Comparison of ENCODE assay signal across 8 mouse cellular contexts in the genomic region with DNA sequence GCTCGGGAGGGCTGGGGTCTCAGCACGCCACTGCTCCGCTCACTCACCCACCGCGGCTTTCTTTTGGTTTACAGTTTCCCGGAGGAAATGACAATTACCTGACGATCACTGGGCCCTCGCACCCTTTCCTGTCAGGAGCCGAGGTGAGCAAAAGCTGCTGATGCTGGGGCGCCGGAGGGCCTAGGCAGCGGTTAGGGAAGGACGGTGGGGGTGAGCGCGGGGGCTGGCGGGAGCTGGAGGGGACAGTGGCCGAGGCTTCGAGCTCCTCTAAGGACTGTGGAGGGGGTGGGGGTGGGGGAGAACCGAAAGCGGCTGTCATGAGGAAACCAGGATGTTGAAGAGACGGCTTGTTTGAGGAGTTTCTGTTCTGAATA. TPM values are rescaled to one million over a fixed set of nuclear protein-coding genes. Genes with fewer than 3 reads are reported as not detected.
DNase-seq lines count a peak whose midpoint lies in the region; ATAC-seq lines count a peak whose summit lies in the region.

No protein-coding gene starts in this region.

- H3K9me3 ChIP-seq in kidney, embryonic 15.5 days (replicated peaks): no peaks in the 10 kb centered on the region
- no peaks in the 10 kb centered on the region for H3K9me3 ChIP-seq in hindbrain, embryonic 16.5 days (ENCODE audit: control insufficient read depth, low read length)
- H3K9me3 ChIP-seq in midbrain, embryonic 16.5 days (replicated peaks; ENCODE audit: control insufficient read depth, low read length, poor library complexity, severe bottlenecking): no peaks in the 10 kb centered on the region

- peak overlapping the region; percentile 74 for H3K9ac ChIP-seq in kidney, embryonic 15.5 days
- peak overlapping the region; percentile 89 for H3K9ac ChIP-seq in hindbrain, embryonic 16.5 days (ENCODE audit: low read depth, low read length)
- H3K9ac ChIP-seq in midbrain, embryonic 16.5 days (ENCODE audit: low read depth, low read length): peak overlapping the region; percentile 85

- peak overlapping the region; percentile 83 for H3K4me3 ChIP-seq in kidney, embryonic 15.5 days (replicated peaks)
- peak overlapping the region; percentile 77 for H3K4me3 ChIP-seq in brown adipose tissue, adult 24 weeks (ENCODE audit: insufficient read depth, low read depth, low read length)
- H3K4me3 ChIP-seq in hindbrain, embryonic 16.5 days (ENCODE audit: low read length): peak overlapping the region; percentile 90
- H3K4me3 ChIP-seq in midbrain, embryonic 16.5 days (ENCODE audit: low read depth, low read length): peak overlapping the region; percentile 83

- no peaks in the 10 kb centered on the region for H3K27me3 ChIP-seq in kidney, embryonic 15.5 days
- no peaks in the 10 kb centered on the region for H3K27me3 ChIP-seq in hindbrain, embryonic 16.5 days (replicated peaks; ENCODE audit: control insufficient read depth, insufficient read depth, low read length)
- H3K27me3 ChIP-seq in midbrain, embryonic 16.5 days (ENCODE audit: control insufficient read depth, insufficient read depth, low read depth, low read length): no peaks in the 10 kb centered on the region

- no peak for DNase-seq in kidney, adult 18-20 months
- no peak for DNase-seq in right cerebral cortex, adult 2 months (ENCODE audit: low spot score in 2 of 2)
- no peak for DNase-seq in urinary bladder, postnatal 4 days (ENCODE audit: low spot score in 2 of 2)
- no peak for DNase-seq in gastrocnemius, postnatal 36 days

- H3K4me2 ChIP-seq in kidney, embryonic 15.5 days: peak overlapping the region; percentile 70
- peak overlapping the region; percentile 60 for H3K4me2 ChIP-seq in hindbrain, embryonic 16.5 days (ENCODE audit: low read length)
- H3K4me2 ChIP-seq in midbrain, embryonic 16.5 days (ENCODE audit: low read length): peak overlapping the region; percentile 72

- peaks cover 18% of the 10 kb centered on the region; the same call in 1 of the 2 replicates for H3K36me3 ChIP-seq in kidney, embryonic 15.5 days
- H3K36me3 ChIP-seq in hindbrain, embryonic 16.5 days (ENCODE audit: control insufficient read depth, insufficient read depth, low read length): peaks cover 8% of the 10 kb centered on the region; the same call in 1 of the 2 replicates
- no peaks in the 10 kb centered on the region; the same call in none of the 2 replicates for H3K36me3 ChIP-seq in midbrain, embryonic 16.5 days (ENCODE audit: control insufficient read depth, insufficient read depth, low read length)

- peak overlapping the region; percentile 89 for H3K27ac ChIP-seq in kidney, embryonic 15.5 days
- peak overlapping the region; percentile 64 for H3K27ac ChIP-seq in brown adipose tissue, adult 24 weeks (replicated peaks; ENCODE audit: low read depth, low read length)
- peak overlapping the region; percentile 84 for H3K27ac ChIP-seq in hindbrain, embryonic 16.5 days (ENCODE audit: low read depth, low read length)
- peak overlapping the region; percentile 85 for H3K27ac ChIP-seq in midbrain, embryonic 16.5 days (ENCODE audit: low read length)

- intact Hi-C loops in gastrocnemius, postnatal 36 days (cut with DNase I): loop anchor here (2.0 kb wide), 1 partner anchor 23 kb away; a partner anchor contains a TSS

- 2% methylated on average over 21 of the region's 21 CpGs for WGBS in kidney, embryonic 15.5 days
- WGBS in hindbrain, embryonic 16.5 days: 0% methylated on average over 21 of the region's 21 CpGs
- WGBS in midbrain, embryonic 16.5 days: 1% methylated on average over 20 of the region's 21 CpGs

- peak; percentile 47 for ATAC-seq in kidney, embryonic 15.5 days (replicated peaks; ENCODE audit: low FRiP score)
- ATAC-seq in hindbrain, embryonic 16.5 days: no peak
- no peak for ATAC-seq in midbrain, embryonic 16.5 days

- peaks cover 16% of the 10 kb centered on the region for H3K4me1 ChIP-seq in kidney, embryonic 15.5 days
- H3K4me1 ChIP-seq in brown adipose tissue, adult 24 weeks (ENCODE audit: control insufficient read depth, insufficient read depth, insufficient read length, low read length): no peaks in the 10 kb centered on the region
- H3K4me1 ChIP-seq in hindbrain, embryonic 16.5 days (ENCODE audit: control insufficient read depth, insufficient read depth, low read depth, low read length): peaks cover 10% of the 10 kb centered on the region
- H3K4me1 ChIP-seq in midbrain, embryonic 16.5 days (ENCODE audit: control insufficient read depth, insufficient read depth, low read length): peaks cover 13% of the 10 kb centered on the region

RNA-seq across cellular contexts. Expression of a gene that starts 0.4 kb away (rescaled TPM):
- 21.9 and 23.5 TPM in 2 replicates for polyA plus RNA-seq in kidney, embryonic 15.5 days (2015; fragmentation: Nextera tagmentation; extraction: Ambion mirVana)
- 12.4 and 21.4 TPM in 2 replicates for polyA plus RNA-seq in brown adipose tissue, adult 24 weeks (2012; ENCODE audit: insufficient read depth, insufficient read length, missing spikeins)
- 55.5 and 59.0 TPM in 2 replicates for polyA plus RNA-seq in hindbrain, embryonic 16.5 days (2015; fragmentation: Nextera tagmentation; extraction: Ambion mirVana)
- polyA plus RNA-seq in midbrain, embryonic 16.5 days (2015; fragmentation: Nextera tagmentation; extraction: Ambion mirVana): 62.5 and 65.9 TPM in 2 replicates
- 1 to 10 TPM; 2.0 to 3.0 TPM for total RNA-seq in gastrocnemius, postnatal 36 days (2021)

RNA-seq across cellular contexts. Expression of a gene that starts 0.8 kb away (rescaled TPM):
- polyA plus RNA-seq in kidney, embryonic 15.5 days (2015; fragmentation: Nextera tagmentation; extraction: Ambion mirVana): 44.6 and 49.1 TPM in 2 replicates
- 10.3 and 13.9 TPM in 2 replicates for polyA plus RNA-seq in brown adipose tissue, adult 24 weeks (2012; ENCODE audit: insufficient read depth, insufficient read length, missing spikeins)
- polyA plus RNA-seq in hindbrain, embryonic 16.5 days (2015; fragmentation: Nextera tagmentation; extraction: Ambion mirVana): 46.9 and 54.1 TPM in 2 replicates
- polyA plus RNA-seq in midbrain, embryonic 16.5 days (2015; fragmentation: Nextera tagmentation; extraction: Ambion mirVana): 51.8 and 55.6 TPM in 2 replicates
- total RNA-seq in gastrocnemius, postnatal 36 days (2021): 10 to 100 TPM; 43.5 to 46.1 TPM

RNA-seq across cellular contexts. Expression of a gene that starts 22.2 kb away (rescaled TPM):
- polyA plus RNA-seq in kidney, embryonic 15.5 days (2015; fragmentation: Nextera tagmentation; extraction: Ambion mirVana): 33.8 and 40.5 TPM in 2 replicates
- polyA plus RNA-seq in brown adipose tissue, adult 24 weeks (2012; ENCODE audit: insufficient read depth, insufficient read length, missing spikeins): 25.0 and 31.7 TPM in 2 replicates
- polyA plus RNA-seq in hindbrain, embryonic 16.5 days (2015; fragmentation: Nextera tagmentation; extraction: Ambion mirVana): 31.0 and 32.9 TPM in 2 replicates
- 43.1 and 45.5 TPM in 2 replicates for polyA plus RNA-seq in midbrain, embryonic 16.5 days (2015; fragmentation: Nextera tagmentation; extraction: Ambion mirVana)
- total RNA-seq in gastrocnemius, postnatal 36 days (2021): 10 to 100 TPM; 26.6 to 30.8 TPM

RNA-seq across cellular contexts. Expression of a gene that starts 25.2 kb away (rescaled TPM):
- polyA plus RNA-seq in kidney, embryonic 15.5 days (2015; fragmentation: Nextera tagmentation; extraction: Ambion mirVana): 52.1 and 52.8 TPM in 2 replicates
- polyA plus RNA-seq in brown adipose tissue, adult 24 weeks (2012; ENCODE audit: insufficient read depth, insufficient read length, missing spikeins): 10.4 and 17.8 TPM in 2 replicates
- 41.6 and 45.4 TPM in 2 replicates for polyA plus RNA-seq in hindbrain, embryonic 16.5 days (2015; fragmentation: Nextera tagmentation; extraction: Ambion mirVana)
- polyA plus RNA-seq in midbrain, embryonic 16.5 days (2015; fragmentation: Nextera tagmentation; extraction: Ambion mirVana): 46.9 and 48.1 TPM in 2 replicates
- total RNA-seq in gastrocnemius, postnatal 36 days (2021): 10 to 100 TPM; 11.4 to 14.2 TPM

RNA-seq across cellular contexts. Expression of a gene that starts 48.8 kb away (rescaled TPM):
- polyA plus RNA-seq in kidney, embryonic 15.5 days (2015; fragmentation: Nextera tagmentation; extraction: Ambion mirVana): 37.8 and 39.3 TPM in 2 replicates
- polyA plus RNA-seq in brown adipose tissue, adult 24 weeks (2012; ENCODE audit: insufficient read depth, insufficient read length, missing spikeins): 0.52 and 0.92 TPM in 2 replicates
- 40.6 and 49.0 TPM in 2 replicates for polyA plus RNA-seq in hindbrain, embryonic 16.5 days (2015; fragmentation: Nextera tagmentation; extraction: Ambion mirVana)
- 47.5 and 49.0 TPM in 2 replicates for polyA plus RNA-seq in midbrain, embryonic 16.5 days (2015; fragmentation: Nextera tagmentation; extraction: Ambion mirVana)
- total RNA-seq in gastrocnemius, postnatal 36 days (2021): under 1 TPM; 0.56 to 0.79 TPM
